Mouse (Mus musculus): Measurements from ENCODE around the gene Plb1.
A peak's percentile ranks its signal among the peaks of the same experiment; 100 is the strongest.

Gene Plb1

DNA sequence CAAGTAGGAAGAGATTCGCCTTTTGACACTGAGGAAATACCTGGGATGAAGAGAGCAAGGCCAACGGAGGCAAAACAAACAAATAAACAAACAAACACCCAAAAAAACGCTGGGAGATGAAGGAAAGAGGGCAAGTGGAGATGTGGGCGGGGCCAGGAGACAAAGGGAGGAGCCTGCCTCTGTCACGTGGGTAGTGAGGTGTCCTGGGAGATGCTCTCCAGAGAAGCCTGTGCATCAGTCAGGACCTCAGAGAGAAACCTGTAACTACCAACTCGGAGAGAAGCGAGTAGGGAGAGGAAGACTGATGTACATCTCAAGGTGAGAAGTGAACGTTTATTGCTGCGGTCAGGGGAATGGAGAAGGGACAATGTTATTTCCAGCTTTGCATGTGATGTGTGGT lies at the start of gene Plb1:
TSS of gene Plb1 (plus strand) at position 235 of the 400 bp plus-strand sequence.
- DNase-seq (ENCODE audit: low spot score in 2 of 2): no peak

DNA sequence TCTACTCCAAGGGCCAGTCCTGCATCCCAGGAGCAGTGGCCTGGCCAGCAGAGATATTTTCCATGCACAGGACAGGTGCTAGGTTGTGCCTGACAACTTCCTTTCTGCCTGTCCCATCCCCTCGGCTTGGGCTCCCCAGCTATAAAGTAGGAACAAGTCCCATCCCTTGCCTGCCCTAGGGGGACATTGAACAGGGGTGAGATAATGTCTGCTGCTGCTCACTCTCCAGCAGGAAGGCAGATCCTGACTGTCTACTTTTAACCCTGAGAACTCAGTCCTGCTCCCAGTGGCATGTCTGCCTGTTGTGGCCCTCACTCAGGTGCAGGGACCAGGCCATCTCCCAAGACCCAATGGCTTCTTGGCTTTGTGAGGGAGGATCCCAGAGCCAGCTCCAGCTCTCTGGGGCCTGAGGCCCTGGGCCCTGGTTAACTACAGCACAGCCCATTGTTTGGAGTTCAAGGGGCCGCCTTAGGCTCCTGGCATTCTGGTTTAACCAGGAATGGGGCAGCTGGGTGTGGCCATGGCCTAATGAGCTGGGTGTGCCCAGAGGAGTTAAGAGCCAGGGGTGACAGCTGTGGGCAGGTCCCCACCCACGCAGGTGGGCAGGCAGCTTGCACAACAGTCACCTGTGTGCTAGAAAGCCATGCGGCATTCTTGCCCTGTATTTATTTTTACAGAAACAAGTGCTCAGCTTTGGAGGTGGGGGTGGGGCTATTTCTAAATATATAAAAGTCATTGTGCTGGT lies 49.5 kb upstream of the Plb1 start:
- DNase-seq (ENCODE audit: low spot score in 2 of 2): no peak

DNA sequence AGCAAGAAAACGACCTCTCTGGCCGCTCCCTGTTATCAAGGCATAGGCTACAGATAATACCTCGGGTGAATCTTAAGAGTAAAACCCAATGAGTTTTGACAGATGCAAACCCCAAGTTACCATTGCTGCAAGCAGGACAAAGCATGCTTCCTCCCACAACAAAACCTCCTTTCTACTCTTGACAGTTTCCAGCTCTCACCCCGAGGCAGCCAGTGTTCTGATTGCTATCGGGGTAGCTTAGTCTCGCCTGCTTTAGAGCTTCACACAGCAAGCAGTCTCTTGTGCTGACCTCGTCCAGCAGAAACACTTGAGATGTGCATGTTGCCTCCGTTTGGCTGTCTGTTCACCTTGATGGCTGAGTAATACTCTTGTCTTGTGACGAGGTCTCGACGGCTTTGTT lies 44.8 kb upstream of the Plb1 start:
- DNase-seq (ENCODE audit: low spot score in 2 of 2): no peak

DNA sequence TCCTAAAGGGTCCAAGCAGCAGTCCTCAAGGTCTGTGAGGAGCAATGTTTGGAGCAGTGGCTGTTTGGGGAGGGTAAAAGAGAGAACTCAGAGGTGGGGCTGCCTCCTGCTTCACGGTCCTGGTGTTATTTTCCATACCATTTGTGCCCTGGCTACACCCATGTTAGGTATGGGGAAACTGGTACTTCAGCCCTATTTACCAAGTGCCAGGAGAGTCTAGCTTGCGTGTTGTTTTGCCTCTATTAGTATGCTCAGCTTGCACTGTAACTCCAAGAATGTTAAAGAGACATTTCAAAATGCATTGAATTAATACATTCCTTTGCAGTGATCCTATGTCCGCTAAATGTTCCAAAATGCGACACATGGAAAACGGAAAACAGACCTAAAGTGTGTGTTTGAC lies 41.2 kb upstream of the Plb1 start:
- DNase-seq (ENCODE audit: low spot score in 2 of 2): no peak

DNA sequence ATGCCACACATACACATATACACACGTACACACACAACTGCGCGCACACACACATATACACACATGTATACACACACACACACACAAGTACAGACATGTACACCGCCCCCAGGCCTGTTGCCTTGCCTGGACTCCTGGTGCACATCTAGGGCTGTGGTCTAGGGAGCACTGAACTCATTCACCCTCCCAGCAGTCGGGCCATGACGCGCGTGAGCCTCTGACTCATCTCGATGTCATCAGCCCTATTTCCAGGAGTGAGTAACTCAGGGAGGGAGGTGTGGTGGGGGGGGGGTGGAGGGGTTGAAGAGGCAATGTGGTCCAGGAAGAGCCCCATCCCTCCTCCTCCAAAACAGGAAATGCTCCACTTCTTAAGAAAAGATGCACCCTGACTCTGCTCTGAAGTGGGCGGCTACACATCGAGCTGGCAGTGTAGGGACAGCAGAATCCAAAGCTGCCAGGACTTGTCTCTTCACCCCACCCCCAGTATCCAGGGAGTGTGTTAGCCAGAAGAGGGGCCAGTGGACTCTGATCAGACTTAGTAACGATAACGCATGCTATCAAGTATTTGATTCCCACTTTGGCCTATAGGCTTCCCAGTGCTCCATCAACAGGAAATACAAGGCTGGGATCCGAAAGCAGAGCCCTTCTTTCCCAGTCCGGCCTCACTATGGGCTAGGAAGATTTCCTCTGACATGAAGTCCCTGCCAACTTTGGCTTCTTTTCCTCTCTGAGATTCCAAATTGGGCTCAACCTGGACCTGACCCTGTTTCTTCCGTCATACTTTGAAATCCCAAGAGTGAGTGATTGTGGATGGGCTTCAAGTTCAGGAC lies 40.3 kb upstream of the Plb1 start:
- DNase-seq (ENCODE audit: low spot score in 2 of 2): no peak

DNA sequence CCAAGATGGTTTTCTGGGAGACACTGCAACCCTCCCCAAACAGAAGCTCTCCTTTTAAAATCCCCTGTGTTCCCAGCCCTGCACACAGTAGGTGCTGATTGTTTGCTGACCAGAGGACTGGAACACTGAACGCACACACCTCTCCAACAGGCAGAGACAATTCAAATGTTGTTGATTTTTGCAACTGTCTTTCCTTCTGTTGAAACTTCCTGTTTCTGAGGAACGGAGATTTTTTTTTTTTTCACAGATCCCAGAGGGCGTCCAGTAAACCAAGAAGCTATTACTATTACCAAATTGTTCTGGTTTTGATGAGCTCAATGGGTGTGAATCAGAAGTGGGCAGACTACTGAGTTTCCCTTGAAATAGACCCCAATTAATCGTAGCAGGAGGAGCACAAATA lies 38.3 kb upstream of the Plb1 start:
- no peak for DNase-seq (ENCODE audit: low spot score in 2 of 2)

DNA sequence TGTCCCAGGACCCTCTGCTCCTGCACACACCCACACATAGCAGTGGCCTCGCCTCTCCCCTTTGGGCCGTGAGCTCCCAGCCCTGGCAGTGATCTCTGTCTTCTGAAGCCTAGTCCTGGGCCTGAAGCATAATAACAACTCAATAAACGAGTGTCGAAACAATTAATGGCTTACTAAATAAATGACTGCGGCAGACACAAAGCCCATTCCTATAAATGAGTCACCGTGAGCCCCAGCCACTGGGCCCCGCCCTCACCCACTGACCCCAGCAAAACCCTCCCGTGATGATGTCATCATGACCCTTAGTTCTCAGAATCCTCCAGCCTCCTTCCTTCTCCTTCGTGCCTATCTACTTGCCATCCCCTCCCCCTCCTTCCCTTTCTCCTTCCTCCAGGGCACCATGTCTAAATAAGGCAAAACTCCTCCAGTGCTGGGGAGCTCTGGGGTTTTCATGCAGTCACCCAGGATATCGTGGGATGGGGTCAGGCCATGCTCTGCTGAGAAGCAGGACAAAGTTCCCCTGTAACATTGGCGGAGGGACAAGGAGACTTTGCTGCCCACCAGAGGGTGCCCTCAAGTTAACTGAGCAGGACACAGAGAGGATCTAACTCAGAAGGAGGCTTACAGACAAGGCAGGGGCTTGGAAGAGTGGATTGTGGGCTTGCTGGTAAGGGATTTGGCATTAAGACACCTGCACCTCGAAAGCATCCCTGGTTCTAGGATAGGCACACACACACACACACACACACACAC lies 36.5 kb upstream of the Plb1 start:
- no peak for DNase-seq (ENCODE audit: low spot score in 2 of 2)

DNA sequence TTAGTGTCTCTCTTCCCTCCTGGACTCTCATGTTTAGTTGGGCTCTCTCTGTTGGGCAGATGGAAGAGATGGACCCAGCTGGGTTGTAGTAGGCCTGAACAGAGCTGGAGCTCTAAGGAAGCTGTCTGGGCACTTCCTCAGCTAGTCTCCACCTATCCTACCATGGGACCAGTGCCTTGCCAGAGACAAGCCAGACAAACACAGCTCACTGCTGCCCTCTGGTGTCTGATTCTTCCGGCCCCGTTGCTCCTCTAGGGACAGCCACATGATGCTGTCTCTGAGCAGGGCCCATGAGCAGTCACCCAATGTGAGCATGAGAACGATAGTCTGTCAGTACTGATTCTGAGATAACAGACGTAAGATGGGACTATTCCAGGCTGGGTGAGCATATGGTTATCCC lies 34.8 kb upstream of the Plb1 start:
- DNase-seq (ENCODE audit: low spot score in 2 of 2): peak; percentile 81 to 87

DNA sequence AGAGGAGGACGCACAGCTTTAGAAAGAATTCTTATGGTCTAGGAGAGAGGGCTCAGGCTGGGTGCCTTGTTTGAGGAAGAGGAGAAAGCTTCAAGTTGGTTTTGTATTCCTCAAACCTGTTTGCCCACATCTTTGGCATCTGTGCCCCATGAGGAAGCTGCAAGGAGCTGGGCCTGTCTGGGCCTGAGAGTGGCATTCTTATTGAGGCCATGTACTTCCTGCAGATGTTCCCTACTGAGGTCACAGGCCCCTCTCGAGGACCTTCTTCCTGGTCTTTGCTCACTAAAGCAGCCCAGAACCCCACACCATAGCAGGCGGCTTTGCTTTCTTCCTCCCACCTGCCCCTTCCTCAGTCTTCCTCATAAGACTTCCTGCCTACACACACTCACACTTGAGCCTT lies 33.4 kb upstream of the Plb1 start:
- DNase-seq (ENCODE audit: low spot score in 2 of 2): no peak

DNA sequence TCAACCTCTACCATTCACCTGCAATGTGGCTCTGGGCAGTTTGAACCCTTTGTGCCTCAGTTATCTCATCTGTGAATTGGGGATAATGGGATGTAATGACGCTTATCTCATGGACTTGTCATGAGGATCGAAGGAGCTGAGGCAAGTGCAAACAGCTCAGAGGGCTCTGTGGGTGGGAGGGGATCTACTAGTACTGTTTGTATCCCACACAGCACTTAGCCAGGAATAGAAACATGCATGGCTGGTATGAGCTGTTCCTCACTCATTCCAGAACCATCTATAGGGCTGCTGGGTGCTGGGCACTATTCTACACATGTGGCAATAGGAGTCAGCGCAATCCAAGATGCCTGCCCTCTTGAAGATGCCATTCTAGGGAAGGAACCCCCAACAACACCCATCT lies 32.9 kb upstream of the Plb1 start:
- DNase-seq (ENCODE audit: low spot score in 2 of 2): no peak

DNA sequence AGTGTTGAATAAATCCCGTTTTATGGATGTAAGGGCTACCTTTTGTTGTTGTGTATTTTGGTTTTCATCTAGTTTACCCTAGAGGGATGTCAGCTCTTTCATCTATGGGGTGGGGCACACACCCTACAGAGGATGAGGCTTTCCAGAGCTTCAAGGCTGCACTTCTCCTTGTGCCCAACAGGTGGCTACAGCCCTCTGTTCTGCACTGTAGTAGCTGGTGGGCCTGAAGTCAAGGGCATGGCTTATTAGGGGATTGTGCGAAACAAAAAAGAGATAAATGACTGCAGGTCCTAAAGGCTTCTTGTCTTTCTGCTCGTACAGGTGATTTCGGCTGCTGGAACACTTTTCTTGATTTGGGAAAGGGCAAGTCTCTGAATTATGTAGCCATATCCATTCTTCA lies 27.9 kb upstream of the Plb1 start:
- no peak for DNase-seq (ENCODE audit: low spot score in 2 of 2)

DNA sequence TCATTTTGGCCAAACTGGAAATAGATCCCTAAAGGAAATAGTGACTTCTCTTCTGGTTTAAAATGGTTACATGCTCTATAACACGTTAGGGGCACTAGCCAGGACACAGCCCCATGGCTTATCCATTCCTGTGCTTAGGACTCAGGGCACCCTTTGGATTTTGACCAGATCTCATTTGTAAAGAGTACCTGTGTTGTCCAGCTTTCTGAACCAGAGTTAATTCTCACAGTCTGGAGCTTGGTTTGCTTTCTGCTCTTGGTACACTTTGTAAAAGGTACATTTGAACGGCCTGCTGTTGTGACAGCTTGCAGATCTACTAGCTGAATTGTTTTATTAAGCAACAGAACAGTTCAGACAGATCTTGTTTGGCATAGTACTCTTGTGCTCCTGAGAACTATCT lies 25.8 kb upstream of the Plb1 start:
- no peak for DNase-seq (ENCODE audit: low spot score in 2 of 2)

DNA sequence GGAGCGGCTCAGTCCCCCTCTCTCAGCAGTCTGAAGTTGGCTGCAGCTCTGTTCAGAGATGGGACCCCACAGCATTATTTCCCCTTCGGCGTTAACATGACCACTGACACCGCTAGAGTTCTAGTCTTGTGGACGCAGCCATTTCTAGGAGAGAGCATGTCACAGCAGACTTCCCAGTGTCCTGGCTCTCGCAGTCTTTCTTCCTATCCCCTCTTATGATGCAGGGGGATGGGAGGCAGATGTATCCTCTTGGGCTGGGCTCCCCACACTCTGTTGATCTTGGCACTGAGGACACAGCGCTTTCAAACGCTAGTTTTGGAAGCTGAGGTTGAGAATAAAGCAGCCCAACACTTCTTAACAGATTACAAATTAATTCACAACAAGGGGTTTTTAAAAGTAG lies 24.0 kb upstream of the Plb1 start:
- DNase-seq (ENCODE audit: low spot score in 2 of 2): no peak

DNA sequence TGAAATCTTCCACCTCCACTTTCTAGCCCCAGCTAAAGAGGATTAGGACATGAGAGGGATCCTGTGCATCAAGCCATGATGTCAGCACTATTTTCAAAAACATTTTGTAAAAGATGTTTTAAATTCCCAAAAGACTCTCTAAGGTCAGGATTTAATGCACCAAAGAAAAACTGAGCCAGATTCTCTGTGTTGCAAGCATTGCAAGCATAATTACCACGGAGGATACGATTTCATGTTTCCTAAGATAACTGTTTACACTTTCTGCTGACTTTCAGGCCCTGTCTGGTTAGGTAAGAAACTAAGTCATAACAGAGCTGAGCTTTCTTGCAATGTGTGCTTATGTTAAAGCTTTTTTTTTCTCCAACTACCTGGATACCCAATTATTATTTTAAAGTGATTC lies 21.5 kb upstream of the Plb1 start:
- DNase-seq (ENCODE audit: low spot score in 2 of 2): no peak

DNA sequence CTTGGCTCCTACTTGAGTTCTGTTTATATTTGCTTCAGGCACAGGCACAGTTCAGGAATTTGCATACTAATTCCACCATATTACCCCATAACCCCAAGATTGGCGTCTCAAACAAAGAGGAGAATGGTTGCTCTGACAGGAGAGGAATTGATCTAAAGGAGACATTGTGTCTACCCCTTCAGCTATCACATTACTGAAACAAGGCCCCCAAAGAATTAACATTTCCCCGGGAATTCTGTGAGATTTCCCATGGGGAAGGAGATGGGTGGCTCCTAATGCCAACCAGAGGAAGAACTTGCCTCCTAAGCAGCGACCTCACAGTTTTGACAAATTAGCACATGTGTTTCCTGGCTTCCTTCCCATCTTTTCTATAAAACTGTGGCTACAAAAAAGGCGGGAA lies 18.8 kb upstream of the Plb1 start:
- no peak for DNase-seq (ENCODE audit: low spot score in 2 of 2)

DNA sequence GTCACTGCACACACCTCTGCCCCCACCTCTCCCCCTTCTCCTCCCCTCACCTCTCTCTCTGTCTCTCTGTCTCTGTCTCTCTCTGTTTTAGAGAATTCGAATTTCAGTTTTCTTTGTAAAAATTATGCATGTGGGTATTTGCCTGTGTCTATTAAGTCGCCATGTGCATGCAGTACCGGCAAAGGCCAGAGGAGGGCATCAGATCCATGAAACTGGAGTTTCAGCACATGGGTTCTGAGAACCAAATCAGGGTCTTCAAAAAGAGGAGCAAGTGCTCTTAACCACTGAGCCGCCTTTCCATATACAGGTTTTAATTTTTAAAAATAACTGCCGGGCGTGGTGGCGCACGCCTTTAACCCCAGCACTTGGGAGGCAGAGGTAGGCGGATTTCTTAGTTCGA lies 17.0 kb upstream of the Plb1 start:
- DNase-seq (ENCODE audit: low spot score in 2 of 2): peak in 1 of 2 experiments; percentile 36

DNA sequence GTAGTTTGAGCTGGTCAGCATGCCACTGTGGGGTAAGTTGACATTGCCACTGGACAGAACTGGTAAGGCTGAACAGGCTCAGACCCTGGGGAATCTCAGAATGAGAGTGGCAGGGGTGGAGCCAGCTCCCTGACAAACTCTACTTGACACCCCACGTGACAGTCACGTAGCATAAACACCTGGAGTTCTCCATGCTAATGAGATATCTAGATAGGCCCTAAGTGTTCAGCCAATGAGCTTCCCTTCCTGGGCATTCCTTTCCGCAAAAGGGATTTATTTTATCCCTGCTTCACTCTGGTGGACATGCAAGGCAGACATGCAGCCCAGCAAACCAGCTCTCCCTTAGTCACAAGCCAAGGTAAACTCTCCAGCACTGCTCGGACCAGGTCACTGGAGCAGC lies 16.0 kb upstream of the Plb1 start:
- no peak for DNase-seq (ENCODE audit: low spot score in 2 of 2)

DNA sequence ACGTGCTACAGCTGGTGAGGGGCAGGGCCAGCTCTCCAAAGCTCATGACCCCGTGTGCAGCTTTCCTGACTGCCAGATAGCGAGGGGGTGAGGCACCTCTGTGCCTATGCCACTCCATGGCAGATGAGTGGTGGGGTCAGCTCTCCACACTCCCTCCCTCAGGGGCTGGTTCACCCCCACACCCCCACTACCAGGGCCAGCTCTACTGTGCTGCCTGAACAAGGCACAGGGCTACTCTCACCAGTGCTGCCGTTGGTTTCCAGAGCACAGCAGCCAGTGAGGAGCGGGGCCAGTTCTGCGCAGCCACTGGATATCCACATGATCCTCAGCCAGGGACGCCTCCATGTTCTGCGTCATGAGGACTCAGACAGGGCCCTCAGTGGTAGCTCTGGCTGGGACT lies 15.0 kb upstream of the Plb1 start:
- no peak for DNase-seq (ENCODE audit: low spot score in 2 of 2)

DNA sequence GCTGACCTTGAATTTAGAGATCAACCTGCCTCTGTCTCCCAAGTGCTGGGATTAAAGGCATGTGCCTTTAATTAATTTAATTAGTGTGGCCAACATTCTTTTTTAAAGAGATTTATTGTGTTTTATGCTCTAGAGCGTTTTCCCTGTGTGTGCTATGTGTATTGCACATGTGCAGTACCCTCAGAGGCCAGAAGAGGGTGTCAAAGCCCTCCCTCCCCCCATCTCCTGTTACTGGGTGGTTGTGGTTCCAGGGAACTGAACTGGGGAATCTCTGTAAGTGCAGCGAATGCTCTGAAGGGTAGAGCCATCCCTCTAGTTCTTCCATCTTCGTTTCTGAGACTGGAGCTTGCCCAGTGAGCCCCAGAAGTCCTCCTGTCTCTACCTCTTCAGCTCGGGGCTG lies 2.1 kb upstream of the Plb1 start:
- peak in 1 of 2 experiments; percentile 26 for DNase-seq (ENCODE audit: low spot score in 2 of 2)

DNA sequence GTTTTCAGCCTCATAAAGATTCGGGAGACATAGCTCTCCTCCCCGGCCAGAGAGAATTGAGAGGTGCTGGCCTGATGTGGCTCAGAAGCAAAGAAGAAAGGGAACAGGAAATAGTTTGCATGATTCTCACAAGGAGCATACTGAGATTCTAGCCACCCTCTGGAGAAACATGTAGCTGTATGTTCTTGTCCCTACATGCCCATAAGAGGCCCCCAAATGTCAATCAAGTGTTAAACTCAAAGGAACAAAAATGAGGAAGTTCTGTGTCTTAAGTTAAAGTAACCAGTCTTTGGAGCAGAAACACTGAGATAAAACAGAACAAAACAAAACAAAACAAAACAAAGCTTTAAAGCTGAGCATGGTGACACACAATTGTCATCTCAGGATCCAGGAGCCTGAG lies 6.8 kb downstream of the Plb1 start:
- no peak for DNase-seq (ENCODE audit: low spot score in 2 of 2)

DNA sequence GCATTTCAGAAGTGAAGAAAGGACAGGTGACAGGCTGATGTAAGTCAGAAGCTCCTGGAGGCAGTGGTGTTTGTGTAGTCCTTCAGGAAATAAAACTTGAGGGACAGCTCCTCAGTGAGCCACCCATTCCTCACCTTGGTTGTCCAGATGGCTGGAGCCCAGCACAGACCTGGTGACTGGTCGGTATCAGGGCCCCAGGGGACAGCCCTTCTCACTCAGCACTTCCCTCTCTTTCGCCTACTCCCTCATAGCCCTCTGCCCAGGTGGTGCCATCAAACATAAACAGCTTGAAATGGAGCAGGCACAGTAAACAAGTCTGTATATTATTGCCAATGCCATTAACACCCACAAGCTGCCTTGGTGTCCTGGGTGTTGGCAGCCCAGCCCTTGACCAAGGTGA lies 8.2 kb downstream of the Plb1 start:
- DNase-seq (ENCODE audit: low spot score in 2 of 2): no peak

DNA sequence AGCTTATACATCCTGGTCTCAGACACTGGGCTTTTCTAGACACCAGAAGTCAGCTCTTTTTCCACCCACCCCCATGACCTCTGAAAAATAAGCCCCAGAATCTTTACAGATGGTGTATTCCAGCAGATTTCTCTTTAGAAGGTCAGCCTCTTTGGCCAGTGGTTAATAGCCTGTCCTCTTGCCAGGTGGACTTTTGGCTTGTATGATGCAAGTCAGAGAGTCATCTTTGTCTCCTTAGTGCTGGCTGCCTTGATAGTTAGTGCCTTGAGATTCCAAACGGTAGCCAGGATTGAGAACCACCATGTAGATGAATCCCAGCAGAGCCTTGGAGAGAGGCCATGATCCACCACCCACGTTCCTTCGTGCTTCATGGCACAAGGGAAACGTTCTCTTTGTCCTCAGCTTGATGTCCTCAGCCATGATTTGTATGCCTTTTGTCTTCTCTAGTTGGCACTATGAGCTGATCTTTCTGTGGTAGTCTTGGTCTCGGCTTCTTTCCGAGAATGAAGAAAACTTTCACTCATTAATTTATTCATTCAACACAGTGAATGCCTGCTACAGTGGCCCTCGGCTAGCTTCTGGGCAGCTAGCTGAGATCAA lies 10.9 kb downstream of the Plb1 start:
- DNase-seq (ENCODE audit: low spot score in 2 of 2): peak in 1 of 2 experiments; percentile 28
